Mouse (Mus musculus): ENCODE measurements around the gene Rpl23. TPM values are rescaled to one million over a fixed set of nuclear protein-coding genes. Genes with fewer than 3 reads are reported as not detected.

Rpl23 gene
- total and polyA plus RNA-seq, 3 experiments, result 921 to 2,072 TPM; not detected in 1

DNA sequence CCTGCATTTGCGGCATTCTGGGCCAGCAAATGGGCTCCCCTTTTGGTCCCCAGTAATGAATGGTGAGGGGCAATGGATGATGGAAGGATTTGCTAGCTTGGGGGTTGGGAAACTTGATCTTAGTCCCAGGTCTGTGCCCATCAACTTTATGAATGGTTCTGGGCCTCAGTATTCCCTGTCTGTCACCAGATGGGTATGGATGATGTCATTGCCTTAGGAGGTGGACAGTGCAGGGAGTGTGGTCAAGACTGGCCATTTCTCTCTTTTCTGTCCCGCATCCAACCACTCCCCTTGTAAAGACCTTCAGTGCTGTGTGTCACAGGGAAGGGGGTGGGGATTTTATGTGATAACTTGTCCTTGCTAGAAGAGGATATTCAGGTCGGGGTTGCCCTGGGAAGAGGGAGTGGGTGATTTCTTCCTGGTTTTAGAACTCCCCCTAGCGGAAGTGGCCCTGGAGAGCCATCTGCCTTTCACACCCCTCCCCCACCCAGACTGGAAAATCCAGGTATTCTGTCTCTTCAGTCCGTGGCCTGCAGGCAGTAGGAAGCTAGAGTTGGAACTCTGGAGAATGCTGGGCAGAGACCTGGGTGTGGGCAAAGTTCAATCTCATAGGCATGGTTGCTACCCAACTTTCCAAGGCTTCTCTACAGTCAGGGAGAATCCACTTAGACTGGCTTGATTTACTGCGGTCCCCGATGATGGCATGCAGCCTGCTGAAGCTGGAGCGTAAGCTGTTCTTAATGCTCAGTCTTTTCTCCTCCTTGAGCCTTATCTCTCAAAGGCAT, 19.4 kb upstream of the Rpl23 start (continued):
- TF ChIP-seq MAFK (IDR thresholded peaks at IDR 0.05; ENCODE audit: borderline replicate concordance, low read depth, low read length) (no peak), ELF1 (IDR thresholded peaks at IDR 0.05; ENCODE audit: low read depth, low read length) (peak; percentile 81), TAL1 (IDR thresholded peaks at IDR 0.05; ENCODE audit: low read length) (no peak)

DNA sequence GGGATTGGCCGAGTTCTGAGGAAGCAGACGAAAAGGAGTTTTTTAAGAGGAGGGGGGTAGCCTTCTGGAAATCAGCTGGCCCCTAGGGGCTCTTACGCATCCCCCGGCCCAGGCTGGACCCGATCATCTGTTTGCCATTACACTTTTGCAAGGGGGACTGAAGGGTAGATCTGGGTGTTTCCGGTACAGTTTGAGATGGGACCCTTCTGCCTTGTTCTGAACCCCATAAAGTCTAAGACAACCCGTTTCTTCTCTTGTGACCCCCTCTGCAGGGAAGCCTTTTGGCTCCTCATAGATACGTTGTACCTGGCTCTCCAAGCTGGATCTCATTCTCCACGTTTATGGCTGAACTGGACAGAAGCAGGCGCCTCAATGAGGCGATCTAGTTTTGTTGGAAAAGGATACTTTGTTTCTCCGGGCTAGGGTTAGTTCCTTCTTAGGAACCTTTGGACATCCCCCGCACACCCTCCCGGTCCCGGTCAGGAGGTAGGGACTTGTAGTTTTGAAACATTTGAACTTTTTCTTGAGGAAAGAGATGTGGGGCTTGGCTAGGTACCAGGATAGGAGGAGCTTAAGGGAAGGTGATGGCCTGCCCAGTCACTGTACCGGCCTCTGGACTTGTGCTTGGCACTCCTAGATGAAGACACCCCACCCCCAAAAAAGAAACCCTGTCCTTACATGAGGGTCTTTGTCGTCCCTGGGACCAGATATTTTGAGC, 18.6 kb upstream of the Rpl23 start:
- peak; percentile 56 for DNase-seq (ENCODE audit: low read depth, low spot score)
- peak overlapping the region; percentile 82 for H3K9ac ChIP-seq (ENCODE audit: control insufficient read depth, low read depth, low read length, poor library complexity, severe bottlenecking)
- H3K27ac ChIP-seq (ENCODE audit: control insufficient read depth, low read depth, low read length), result peak overlapping the region; percentile 86
- peak overlapping the region; percentile 86 to 93 for H3K4me3 ChIP-seq (ENCODE audit: control insufficient read depth in 1 of 2, insufficient read depth in 1 of 2, low read depth in 2 of 2, low read length in 2 of 2)
- TF ChIP-seq SMC3 (IDR thresholded peaks at IDR 0.05; ENCODE audit: low read depth, low read length), result no peak
- TF ChIP-seq POLR2A (IDR thresholded peaks at IDR 0.05; ENCODE audit: control insufficient read depth in 1 of 2, insufficient read depth in 1 of 2, low read depth in 1 of 2, low read length in 2 of 2, poor library complexity in 1 of 2), result peak in 1 of 2 experiments; percentile 22; a peak in 1 of 4 replicates
- TF ChIP-seq CTCF (IDR thresholded peaks at IDR 0.05 in 2 of 3, conservative IDR thresholded peaks at IDR 0.05 in 1 of 3; ENCODE audit: control insufficient read depth in 1 of 3, insufficient read depth in 1 of 3, low read depth in 2 of 3, low read length in 3 of 3, poor library complexity in 1 of 3, severe bottlenecking in 1 of 3), result no peak
- no peak for TF ChIP-seq RCOR1 (IDR thresholded peaks at IDR 0.05; ENCODE audit: low read depth, low read length)
- TF ChIP-seq ZKSCAN1 (IDR thresholded peaks at IDR 0.05; ENCODE audit: low read depth, low read length), result no peak
- TF ChIP-seq MXI1 (IDR thresholded peaks at IDR 0.05; ENCODE audit: low read depth, low read length), result no peak
- TF ChIP-seq UBTF (IDR thresholded peaks at IDR 0.05; ENCODE audit: borderline replicate concordance, insufficient read depth, low read depth, low read length), result no peak
- H3K4me1 ChIP-seq (ENCODE audit: control insufficient read depth in 1 of 2, insufficient read depth in 2 of 2, low read length in 2 of 2), result peaks cover 2 to 20% of the 10 kb centered on the region in 2 experiments; a peak in 3 of 4 replicates
- no peaks in the 10 kb centered on the region for H3K27me3 ChIP-seq (ENCODE audit: control insufficient read depth in 1 of 2, insufficient read depth in 2 of 2, low read length in 2 of 2)
- peaks cover 13% of the 10 kb centered on the region; the same call in 1 of the 2 replicates for H3K79me2 ChIP-seq (ENCODE audit: control insufficient read depth, insufficient read depth, low read length, poor library complexity)
- no peaks in the 10 kb centered on the region for H3K9me3 ChIP-seq (replicated peaks; ENCODE audit: insufficient read depth, low read length)
- peaks cover 0 to 12% of the 10 kb centered on the region in 2 experiments; a peak in 2 of 4 replicates for H3K36me3 ChIP-seq (ENCODE audit: control insufficient read depth in 1 of 2, insufficient read depth in 2 of 2, low read length in 2 of 2)

GRCm38 (mm10) chr11:97799994-97800690, 17.9 kb upstream of the Rpl23 start:
- Histone ChIP-seq H3K4me1 (ENCODE audit: control insufficient read depth in 1 of 2, insufficient read depth in 2 of 2, low read length in 2 of 2) (peaks cover 2 to 20% of the 10 kb centered on the region in 2 experiments; a peak in 3 of 4 replicates), H3K79me2 (ENCODE audit: control insufficient read depth, insufficient read depth, low read length, poor library complexity) (peaks cover 13% of the 10 kb centered on the region; the same call in 1 of the 2 replicates), H3K9me3 (replicated peaks; ENCODE audit: insufficient read depth, low read length) (no peaks in the 10 kb centered on the region), H3K36me3 (ENCODE audit: control insufficient read depth in 1 of 2, insufficient read depth in 2 of 2, low read length in 2 of 2) (peaks cover 0 to 12% of the 10 kb centered on the region in 2 experiments; a peak in 2 of 4 replicates), H3K4me3 (ENCODE audit: control insufficient read depth in 1 of 2, insufficient read depth in 1 of 2, low read depth in 2 of 2, low read length in 2 of 2) (peak overlapping the region; percentile 86 to 93), H3K9ac (ENCODE audit: control insufficient read depth, low read depth, low read length, poor library complexity, severe bottlenecking) (peak overlapping the region; percentile 82), H3K27me3 (ENCODE audit: control insufficient read depth in 1 of 2, insufficient read depth in 2 of 2, low read length in 2 of 2) (no peaks in the 10 kb centered on the region), H3K27ac (ENCODE audit: control insufficient read depth, low read depth, low read length) (peak overlapping the region; percentile 87)
- DNase-seq (ENCODE audit: low read depth, low spot score), result peak; percentile 90
- no peak for TF ChIP-seq TCF12 (IDR thresholded peaks at IDR 0.05; ENCODE audit: low read depth, low read length)
- TF ChIP-seq ZMIZ1 (IDR thresholded peaks at IDR 0.05; ENCODE audit: low read depth, low read length), result peak; percentile 40; the same call in 1 of the 2 replicates
- no peak for TF ChIP-seq MEF2A (IDR thresholded peaks at IDR 0.05; ENCODE audit: extremely low read depth, insufficient replicate concordance, low read depth, low read length, poor library complexity, severe bottlenecking)
- TF ChIP-seq MAZ (IDR thresholded peaks at IDR 0.05; ENCODE audit: low read depth, low read length), result peak; percentile 82; the same call in 1 of the 2 replicates
- no peak for TF ChIP-seq MAFK (IDR thresholded peaks at IDR 0.05; ENCODE audit: borderline replicate concordance, low read depth, low read length)
- TF ChIP-seq UBTF (IDR thresholded peaks at IDR 0.05; ENCODE audit: borderline replicate concordance, insufficient read depth, low read depth, low read length), result no peak
- no peak for TF ChIP-seq USF2 (IDR thresholded peaks at IDR 0.05; ENCODE audit: borderline replicate concordance in 1 of 2, insufficient read depth in 1 of 2, low read depth in 1 of 2, low read length in 2 of 2)
- no peak for TF ChIP-seq RAD21 (IDR thresholded peaks at IDR 0.05; ENCODE audit: low read depth, low read length)
- no peak for TF ChIP-seq TAL1 (IDR thresholded peaks at IDR 0.05; ENCODE audit: low read length)
- peak; percentile 20 to 50; a peak in 2 of 4 replicates for TF ChIP-seq POLR2A (IDR thresholded peaks at IDR 0.05; ENCODE audit: control insufficient read depth in 1 of 2, insufficient read depth in 1 of 2, low read depth in 1 of 2, low read length in 2 of 2, poor library complexity in 1 of 2)
- TF ChIP-seq POLR2AphosphoS5 (IDR thresholded peaks at IDR 0.05; ENCODE audit: borderline replicate concordance, low read depth, low read length), result no peak
- 0 out of 2 replicates have a peak, but pooled peaks have one; percentile 15 for TF ChIP-seq MXI1 (IDR thresholded peaks at IDR 0.05; ENCODE audit: low read depth, low read length)
- no peak for TF ChIP-seq CHD2 (IDR thresholded peaks at IDR 0.05; ENCODE audit: low read length)
- TF ChIP-seq GABPA (IDR thresholded peaks at IDR 0.05; ENCODE audit: low read depth, low read length), result no peak; the same call in 1 of the 2 replicates
- no peak; the same call in 1 of the 2 replicates for TF ChIP-seq NRF1 (IDR thresholded peaks at IDR 0.05; ENCODE audit: insufficient read depth, low read depth, low read length, poor library complexity, severe bottlenecking)
- TF ChIP-seq RCOR1 (IDR thresholded peaks at IDR 0.05; ENCODE audit: low read depth, low read length), result no peak
- no peak for TF ChIP-seq ZNF384 (IDR thresholded peaks at IDR 0.05; ENCODE audit: low read depth, low read length)

All from MEL (cell line).